Mouse (Mus musculus): Measurements from ENCODE around the gene Manf.

Manf gene

DNA sequence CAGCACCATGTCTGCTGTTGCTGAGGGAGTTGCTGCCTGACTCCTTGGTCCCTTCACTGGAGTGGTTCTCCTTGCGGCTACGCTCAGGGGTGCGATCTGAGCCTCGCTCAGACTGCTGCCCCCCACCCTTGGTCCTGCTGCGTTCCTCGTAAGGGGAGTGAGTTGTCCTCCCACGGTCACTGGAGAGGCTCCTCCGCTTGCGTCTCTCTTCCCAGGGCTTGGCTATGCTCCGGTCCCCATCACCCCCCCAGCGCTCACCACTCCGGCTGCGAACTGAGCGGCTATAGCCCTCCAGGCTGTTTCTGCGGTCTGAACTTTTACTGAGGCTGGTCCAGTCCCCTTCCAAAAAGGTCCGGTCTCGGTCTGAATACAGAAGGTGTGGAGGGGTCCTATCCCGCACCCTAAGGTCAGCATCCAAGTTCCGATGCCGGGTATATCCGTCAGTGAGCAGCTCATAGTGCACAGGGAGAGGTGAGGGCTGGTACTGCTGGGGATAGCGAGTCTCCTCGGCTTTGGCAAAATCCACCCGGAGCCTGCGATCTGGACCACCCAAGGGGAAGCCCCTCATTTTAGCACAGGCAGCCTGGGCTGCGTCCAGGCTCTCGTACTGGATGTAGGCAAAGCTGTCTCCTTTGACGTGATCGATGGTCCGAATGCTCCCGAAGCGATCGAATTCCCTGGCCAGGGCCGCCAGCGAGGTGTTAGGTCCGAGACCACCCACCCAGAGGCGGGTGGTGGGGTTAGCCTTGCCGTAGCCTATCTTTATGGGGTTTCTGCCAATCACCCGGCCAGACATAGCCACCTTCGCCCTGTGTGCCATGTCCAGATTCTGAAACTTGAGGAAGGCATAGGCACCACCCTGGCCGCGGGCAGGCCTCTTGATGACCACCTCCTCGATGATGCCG is 6.5 kb downstream of the Manf start:
- no peak for DNase-seq (ENCODE audit: low read depth, low spot score)

GRCm38 (mm10) chr9:106884306-106884705 is 7.5 kb downstream of the Manf start:
- DNase-seq (ENCODE audit: low read depth, low spot score) = no peak

GRCm38 (mm10) chr9:106883085-106883484 is 8.7 kb downstream of the Manf start:
- DNase-seq (ENCODE audit: low read depth, low spot score) = no peak

DNA sequence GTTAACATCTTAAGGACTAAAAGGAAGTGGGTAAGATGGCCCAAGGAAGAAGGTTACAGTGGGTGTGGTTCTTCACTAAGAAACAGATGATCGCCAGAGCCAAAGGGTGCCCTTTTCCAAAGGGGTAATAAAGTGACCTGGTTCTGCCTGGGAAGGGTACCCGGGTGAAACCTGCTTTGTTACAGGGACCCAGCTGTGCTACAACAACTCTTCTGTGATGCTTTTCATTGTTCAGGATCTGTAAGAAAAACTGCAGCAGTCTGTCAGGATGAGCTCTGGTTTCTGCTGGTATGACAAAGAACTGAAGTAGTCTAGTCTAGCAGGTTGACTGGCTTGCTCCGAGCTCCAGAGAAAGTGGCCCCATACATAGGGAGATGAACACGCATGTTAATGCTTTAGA is 9.6 kb downstream of the Manf start:
- no peak for DNase-seq (ENCODE audit: low read depth, low spot score)

- DNase-seq (ENCODE audit: low read depth, low spot score) = no peak
These were observed 10.6 kb downstream of the Manf start for GRCm38 (mm10) chr9:106881071-106881755.

DNA sequence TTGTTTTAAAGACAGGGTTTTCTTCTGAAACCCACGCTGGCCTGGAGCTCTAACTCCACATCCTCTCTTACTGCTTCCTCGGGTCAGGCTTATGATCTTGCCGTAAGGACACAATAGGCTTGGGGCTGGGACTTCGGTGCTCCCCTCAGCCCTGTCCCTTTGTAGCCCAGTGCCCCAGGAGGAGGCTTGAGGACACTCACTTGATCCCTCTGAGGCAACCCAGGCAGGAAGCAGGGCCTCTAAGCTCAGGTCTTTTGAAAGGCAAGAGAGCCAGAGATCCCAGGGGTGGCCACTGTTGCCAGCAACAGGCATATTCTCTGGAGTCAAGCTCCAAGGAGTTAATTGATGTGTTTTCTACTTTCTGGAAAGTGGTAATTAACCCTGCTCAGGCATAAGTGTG is 12.3 kb downstream of the Manf start:
- DNase-seq (ENCODE audit: low read depth, low spot score) = no peak

DNA sequence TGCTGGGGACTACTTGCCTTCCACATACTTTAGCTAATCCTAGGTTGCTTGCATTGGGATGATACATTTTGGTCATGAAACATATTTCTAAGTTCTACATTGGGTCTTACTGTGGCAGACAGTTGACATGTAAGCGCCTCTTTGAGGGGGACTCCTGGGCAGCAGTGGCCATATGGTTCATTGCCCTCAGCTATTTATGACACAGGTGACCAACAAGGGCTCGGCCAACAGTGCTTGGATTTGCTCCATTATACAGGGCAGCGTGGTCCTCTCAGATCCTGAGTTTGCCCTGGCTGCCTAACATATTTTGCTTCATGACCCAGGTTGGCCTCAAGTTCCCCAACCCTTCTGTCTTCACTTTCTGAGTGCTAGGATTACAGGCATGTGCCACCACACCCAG is 15.1 kb downstream of the Manf start:
- DNase-seq (ENCODE audit: low read depth, low spot score) = no peak

- no peak for DNase-seq (ENCODE audit: low read depth, low spot score)
These were observed 17.6 kb downstream of the Manf start for GRCm38 (mm10) chr9:106874216-106874615.

GRCm38 (mm10) chr9:106858036-106858435 is 33.7 kb downstream of the Manf start:
- no peak for DNase-seq (ENCODE audit: low read depth, low spot score)

GRCm38 (mm10) chr9:106856664-106857063 is 35.1 kb downstream of the Manf start:
- no peak for DNase-seq (ENCODE audit: low read depth, low spot score)

DNA sequence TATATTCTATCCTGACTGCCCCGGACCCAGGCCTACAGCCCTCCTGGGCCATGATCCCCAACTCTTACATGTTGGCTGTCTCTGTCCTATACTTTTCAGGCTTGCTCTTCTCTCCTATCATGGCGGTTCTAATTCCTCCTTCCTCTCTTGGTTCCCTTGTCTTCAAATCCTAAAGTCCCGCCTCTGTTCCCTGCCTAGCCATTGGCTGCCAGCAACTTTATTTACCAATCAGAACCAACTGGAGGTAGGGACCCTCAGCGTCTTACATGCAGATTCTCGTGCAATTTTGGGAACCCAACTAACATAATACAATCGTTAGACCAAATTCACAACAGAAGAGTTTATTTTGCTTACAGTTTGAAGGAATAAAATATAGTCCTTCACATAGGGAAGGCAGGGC is 49.0 kb downstream of the Manf start:
- no peak for DNase-seq (ENCODE audit: low read depth, low spot score)

GRCm38 (mm10) chr9:106840569-106840968 is 51.2 kb downstream of the Manf start:
- DNase-seq (ENCODE audit: low read depth, low spot score) = no peak

- peak; percentile 48 for DNase-seq (ENCODE audit: low read depth, low spot score)
These were observed 69.2 kb downstream of the Manf start for GRCm38 (mm10) chr9:106822381-106823104.

DNA sequence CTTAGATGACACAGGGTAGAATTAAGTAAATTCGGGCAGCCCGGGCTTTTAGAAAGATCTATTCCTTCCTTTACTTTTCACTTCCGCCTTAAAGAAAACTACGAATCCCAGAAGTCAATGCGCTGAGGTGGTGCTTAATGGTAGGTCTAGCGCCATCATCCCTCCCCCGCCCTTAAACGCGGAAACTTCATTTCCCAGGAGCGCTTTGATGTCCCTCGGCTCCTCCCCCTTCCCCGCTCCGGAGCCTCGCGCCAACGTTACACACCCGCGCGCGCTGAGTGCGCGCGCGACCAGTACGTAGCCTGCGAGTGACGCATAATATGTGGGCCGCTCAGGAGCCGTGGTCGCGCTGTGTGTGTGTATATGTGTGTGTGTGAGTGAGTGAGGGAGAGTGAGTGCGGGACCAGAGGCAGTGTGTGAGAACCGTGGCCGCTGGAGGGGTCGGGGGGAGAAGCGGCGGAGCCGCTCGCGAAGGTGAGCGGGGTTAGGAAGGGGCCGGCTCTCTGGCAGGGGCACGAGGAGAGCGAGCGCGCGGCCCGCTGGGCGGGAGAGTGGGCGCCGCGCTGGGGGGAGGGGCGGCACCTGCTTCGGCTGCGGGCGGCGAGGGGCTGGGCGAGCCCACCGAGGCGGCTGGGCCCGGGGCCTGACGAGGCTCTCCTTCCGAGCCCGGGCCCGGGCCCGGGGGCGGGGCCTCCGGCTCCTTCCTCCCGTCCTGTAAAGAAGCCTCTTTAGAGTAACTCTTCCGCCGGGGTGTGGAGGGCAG is 70.0 kb downstream of the Manf start, which contains the start of gene Dcaf1:
Gene Dcaf1, plus strand, starts transcription at position 257 of the 763 bp plus-strand sequence.
- peak; percentile 99 for DNase-seq (ENCODE audit: low read depth, low spot score)

- DNase-seq (ENCODE audit: low read depth, low spot score) = no peak
These were observed 70.6 kb downstream of the Manf start for GRCm38 (mm10) chr9:106821050-106821617.

DNA sequence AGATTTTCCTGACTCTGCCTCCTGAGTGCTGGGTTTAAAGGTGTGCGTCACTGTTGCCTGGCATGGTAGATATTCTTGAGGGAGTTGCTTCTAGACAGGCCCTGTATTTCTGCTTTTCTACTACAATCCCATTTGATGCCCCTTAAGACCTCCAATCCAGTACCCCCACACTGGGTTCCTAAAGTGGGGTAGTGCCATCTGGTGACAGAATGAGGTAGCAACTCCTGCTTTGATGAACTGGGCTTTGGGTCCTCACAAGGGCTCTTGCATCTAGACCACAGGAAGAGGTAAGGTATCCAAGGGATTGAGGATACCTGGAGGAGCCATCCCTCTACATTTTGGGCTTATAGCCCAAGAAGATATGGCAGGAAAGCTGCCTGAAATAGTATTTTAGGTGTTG is 72.6 kb downstream of the Manf start:
- no peak for DNase-seq (ENCODE audit: low read depth, low spot score)

DNA sequence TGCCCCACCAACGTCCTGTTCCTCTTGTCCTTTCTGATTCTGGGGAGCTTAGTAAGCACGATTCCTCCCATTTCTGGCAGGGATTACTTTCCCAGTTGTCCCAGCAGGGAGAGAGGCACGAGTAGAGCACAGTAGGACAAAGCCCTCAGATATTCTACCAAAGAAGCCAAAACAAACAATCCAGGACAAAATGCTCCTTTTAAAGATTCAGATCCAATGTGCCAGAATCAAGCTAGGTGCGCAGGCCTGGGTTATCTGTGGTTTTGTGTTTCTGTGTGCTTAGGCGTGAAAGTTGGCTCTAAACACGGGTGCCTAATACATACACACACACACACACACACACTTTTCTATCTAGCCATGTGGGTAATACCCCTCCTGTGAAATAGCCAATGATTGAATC is 73.6 kb downstream of the Manf start:
- DNase-seq (ENCODE audit: low read depth, low spot score) = no peak

GRCm38 (mm10) chr9:106806503-106806902 is 85.3 kb downstream of the Manf start:
- no peak for DNase-seq (ENCODE audit: low read depth, low spot score)

GRCm38 (mm10) chr9:106790831-106791230 is 100.9 kb downstream of the Manf start:
- DNase-seq (ENCODE audit: low read depth, low spot score) = no peak

DNA sequence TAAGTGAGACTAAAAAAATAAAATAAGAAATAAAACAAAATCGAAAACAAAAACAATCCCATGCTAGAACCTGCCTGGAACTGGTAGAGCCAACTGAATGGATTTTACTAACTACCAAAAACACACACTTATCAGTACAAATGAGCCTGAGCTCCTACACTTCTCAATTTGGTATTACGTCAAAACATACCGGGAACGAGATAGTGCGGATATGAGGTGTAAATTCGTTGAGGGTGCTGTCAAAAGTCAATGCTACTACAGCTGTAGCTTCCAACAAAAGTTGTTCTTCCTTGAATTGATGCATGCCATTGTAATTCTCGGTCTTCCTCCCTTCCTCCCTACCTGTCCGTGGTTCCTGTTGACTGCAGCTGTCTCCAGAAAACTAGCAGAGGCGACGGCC is 102.4 kb downstream of the Manf start:
- no peak for DNase-seq (ENCODE audit: low read depth, low spot score)

GRCm38 (mm10) chr9:106788812-106789321 is 102.9 kb downstream of the Manf start, which contains the start of gene Rad54l2:
Rad54l2 (minus strand) TSS chr9:106789194.
- DNase-seq (ENCODE audit: low read depth, low spot score) = peak; percentile 60

Data from telencephalon, adult 2 months (tissue).